Mouse (Mus musculus) ZHBTc4 (cell line): Measurements from ENCODE around the gene Gipr.
"Not testable (repeated sequence)": the region's sequence is repeated elsewhere in the genome, so short reads cannot be mapped to it uniquely, and the experiment has no call there.

Source experiments
- DNase-seq: peaks from one replicate; pipeline ENCODE4 v3.0.0-alpha.2; 2011; ENCODE audit warnings: low read depth, low spot score

Gipr gene

DNA sequence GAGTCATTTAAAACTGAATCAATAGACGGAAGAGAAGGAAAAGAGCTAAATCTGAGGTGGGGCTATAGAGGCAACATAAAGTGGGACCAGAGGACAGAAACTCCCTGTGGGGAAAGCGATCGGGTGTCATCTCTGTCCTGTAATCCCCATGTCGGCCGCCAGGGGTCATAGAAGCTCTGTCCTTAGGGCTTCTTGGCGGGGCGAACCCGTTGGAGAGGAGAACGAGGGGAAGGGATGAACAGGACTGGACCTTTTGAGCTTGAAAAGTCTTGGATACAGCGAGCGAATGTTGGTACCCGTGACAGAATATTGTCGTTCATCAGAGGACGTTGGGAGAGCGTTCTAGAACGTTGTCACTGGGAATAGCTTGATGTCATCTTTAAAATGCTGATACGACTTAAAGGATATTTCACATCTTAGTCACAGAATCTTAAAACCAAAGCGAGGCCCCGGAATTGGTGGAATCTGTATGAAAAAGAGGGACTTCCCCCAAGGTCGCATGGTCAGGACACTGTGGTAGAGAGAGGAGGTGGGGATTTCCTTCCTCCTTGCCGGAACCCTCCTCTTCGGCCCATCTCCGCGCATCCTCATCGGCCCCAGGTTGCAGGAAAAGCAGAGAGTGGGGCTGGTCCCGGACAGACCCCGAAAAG lies 12.6 kb upstream of the Gipr start:
- peak; percentile 89 for DNase-seq

DNA sequence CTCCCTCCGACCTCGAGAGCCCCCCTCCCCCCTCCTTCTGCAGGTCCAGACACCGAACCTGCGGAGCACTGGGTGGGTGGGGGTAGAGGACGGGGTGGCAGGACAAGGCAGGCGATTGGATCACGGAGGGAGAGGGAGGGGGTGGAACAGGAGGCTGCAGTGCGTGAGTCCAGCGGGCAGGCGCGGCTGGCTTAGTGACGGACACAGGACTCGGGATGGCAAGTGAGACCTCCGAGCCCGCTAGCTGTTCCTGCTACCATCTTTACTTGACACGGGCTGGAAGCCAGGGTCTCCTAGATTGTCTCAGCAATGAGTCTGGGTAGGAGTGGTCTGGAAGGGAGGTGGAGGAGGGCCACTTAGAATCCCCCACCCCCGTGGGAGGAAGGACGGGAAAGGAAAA lies 12.1 kb upstream of the Gipr start:
- DNase-seq = no peak

GRCm38 (mm10) chr7:19177216-19177615 lies 11.3 kb upstream of the Gipr start:
- DNase-seq = no peak

GRCm38 (mm10) chr7:19176516-19176947 lies 10.6 kb upstream of the Gipr start:
- no peak for DNase-seq

DNA sequence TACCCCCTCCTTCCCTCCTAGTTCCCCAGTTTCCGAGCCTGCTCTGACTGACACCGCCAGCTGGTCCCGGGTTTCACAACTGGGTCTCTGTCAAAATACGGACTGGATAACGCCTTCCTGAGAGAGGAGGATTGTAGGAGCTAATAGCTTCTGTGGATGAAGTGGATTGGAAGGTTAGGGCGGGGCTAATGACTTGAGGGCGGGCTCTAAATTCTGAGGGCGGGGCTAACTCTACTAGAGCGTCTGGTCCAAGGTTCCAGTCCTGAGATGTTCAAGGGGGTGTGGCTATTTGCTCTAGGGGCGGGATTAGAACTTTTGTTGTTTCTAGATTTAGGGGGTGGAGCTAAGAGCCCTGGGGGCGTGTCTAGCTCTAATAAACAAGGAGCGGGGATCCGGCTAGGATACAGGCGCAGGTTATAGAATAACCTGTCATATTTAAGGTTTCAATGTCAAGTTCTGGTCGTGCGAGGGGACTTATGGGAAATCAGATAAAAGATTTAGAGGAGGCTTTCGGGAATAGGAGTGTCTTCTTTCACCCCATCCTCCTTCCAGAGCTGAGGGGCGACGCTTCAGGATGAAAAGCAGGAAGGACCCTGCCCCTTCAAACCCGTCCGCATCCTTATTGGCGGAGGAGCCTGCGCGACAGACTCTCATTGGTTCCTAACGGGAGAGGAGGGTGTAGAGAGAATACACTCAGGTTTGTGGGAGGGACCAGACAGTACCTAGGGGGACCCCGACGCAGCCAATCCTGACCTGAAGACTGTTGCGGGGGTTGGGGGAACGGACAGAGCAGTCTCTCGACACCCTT lies 10.0 kb upstream of the Gipr start, which contains the start of gene Eml2:
TSS of gene Eml2 (plus strand) at position 714 of the 808 bp plus-strand sequence.
- peak; percentile 89 for DNase-seq

- DNase-seq = peak; percentile 90
Measured at GRCm38 (mm10) chr7:19172874-19173273, 6.9 kb upstream of the Gipr start.

- no peak for DNase-seq
Measured at GRCm38 (mm10) chr7:19171831-19172230, 5.9 kb upstream of the Gipr start.

- DNase-seq = no peak
Measured at GRCm38 (mm10) chr7:19170142-19170541, 4.2 kb upstream of the Gipr start.

- DNase-seq = no peak
Measured at GRCm38 (mm10) chr7:19169506-19169905, 3.6 kb upstream of the Gipr start.

- no peak for DNase-seq
Measured at GRCm38 (mm10) chr7:19166990-19167389, 1.1 kb upstream of the Gipr start.

DNA sequence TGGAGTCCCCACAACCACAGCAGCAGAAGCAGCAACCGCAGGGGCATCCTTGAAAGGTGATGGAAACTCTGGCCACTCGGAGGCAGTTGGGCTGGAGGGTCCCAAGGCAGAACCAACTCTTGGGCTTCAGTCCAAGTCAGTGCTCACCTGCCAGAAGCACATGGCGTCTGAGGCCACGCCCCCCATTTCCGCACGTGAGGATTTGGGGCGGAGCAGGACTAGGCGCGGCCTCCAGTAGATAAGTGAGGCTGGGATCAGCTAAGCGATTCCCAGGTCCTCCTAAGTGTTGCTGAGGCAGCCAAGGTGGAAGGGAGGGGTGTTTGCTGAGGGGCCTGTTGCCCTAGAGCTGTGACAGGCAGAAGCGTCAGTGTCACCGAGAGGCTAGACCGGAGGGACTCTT lies 949 bp downstream of the Gipr start:
- peak; percentile 87 for DNase-seq

GRCm38 (mm10) chr7:19164189-19164588 lies 1.7 kb downstream of the Gipr start:
- DNase-seq = peak; percentile 94

GRCm38 (mm10) chr7:19163752-19164151 lies 2.2 kb downstream of the Gipr start:
- DNase-seq = no peak

DNA sequence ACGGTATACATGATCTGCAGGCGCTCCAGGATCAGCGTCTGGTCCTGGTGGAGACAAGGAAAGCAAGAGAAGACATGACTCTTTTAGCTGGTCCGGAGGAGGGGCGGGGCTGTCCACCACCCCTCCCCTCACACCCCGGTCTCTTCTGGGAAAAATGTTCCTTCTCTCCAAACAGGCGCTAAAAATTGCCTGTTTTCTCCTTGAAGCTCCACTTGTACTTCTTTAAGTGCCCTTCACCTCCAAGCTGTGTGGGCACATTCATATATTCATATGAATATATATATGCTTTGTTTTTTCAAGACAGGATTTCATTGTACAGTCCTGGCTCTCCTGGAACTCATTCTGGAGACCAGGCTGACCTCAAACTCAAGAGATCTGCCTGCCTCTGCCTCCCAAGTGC lies 3.0 kb downstream of the Gipr start:
- no peak for DNase-seq

- peak; percentile 87 for DNase-seq
Measured at GRCm38 (mm10) chr7:19160115-19160514, 5.8 kb downstream of the Gipr start.

- DNase-seq = no peak
Measured at GRCm38 (mm10) chr7:19159411-19159810, 6.5 kb downstream of the Gipr start.

DNA sequence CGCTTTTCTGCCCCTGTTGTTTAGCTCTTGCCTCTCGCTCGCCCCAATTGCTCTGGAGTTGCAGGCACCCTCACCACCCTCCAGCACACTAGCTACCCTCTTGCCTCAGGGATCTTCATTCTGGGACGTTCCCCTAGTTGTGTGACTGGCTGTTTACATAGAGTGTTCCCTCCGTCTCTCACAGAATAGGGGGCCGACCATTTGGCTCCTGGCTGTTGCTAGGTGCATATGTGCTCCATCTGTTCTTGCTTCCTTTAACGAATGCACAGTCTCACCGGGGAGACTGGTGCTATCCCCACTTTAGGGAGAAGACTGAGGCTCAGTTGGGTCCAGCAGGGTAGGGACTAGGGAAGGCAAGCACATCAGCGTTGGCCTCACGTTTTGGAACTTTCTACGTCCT lies 7.3 kb downstream of the Gipr start:
- DNase-seq = no peak

DNA sequence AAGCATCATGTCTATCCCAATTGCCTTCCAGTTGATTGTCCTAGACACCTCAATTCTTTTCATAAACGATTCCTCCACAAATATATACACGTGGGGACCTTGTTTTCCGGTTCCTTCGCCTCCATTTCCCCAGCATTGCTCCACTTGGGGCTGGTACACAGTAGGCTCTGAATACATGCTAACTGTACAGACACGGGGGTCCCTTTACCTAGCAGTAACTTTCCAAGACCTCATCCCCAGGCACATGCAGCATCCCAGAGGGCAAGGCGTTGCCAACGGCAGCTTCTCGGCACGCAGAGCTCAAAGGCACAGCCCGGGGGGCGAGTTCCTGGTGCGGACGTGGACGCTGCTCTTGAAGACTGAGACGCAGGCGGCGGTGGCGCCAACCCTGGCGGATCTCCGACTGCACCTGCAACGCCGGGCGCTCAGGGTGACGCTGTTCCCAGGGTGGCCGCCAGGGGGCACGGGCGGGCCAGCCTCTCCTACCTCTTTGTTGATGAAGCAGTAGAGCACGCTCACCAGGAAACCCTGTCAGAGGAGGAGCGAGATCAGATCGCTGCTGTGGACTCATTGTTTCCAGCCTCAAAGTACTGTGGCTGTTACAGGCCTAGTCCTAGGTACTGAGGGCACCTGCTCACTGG lies 8.6 kb downstream of the Gipr start:
- DNase-seq = peak; percentile 94

DNA sequence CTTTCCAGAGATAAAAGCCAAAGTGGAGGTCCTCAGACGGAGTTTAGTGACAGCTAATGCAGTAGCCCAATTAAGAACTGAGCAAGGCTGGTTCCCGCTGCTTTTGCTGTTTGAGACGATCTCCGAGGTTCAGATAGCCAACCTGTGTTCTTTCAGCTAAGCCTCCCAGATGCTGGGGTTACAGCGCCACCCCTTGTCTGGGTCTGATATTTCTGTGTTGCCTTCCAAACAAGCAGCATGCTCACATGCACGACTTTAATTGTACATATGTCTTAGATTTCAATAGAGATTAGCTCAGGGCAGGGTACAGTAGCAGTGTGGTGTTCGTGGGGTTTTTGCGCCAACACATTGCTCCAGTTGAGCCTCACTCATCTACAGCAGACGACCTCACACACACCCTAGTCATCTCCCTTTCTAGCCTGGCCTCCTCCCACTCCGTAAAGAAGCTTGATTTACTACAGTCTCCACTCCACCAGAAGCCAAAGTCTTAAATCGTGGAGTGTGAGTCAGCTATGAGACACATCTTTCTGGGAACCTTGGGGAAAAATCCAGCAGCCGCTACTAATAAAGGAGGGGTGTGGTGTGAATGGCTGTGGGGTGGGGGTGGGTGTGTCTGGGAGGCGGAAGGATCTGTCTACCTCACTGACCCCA lies 10.0 kb downstream of the Gipr start:
- no peak for DNase-seq

GRCm38 (mm10) chr7:19154796-19155195 lies 11.1 kb downstream of the Gipr start:
- DNase-seq = no peak

GRCm38 (mm10) chr7:19151121-19151520 lies 14.8 kb downstream of the Gipr start:
- DNase-seq = not testable (repeated sequence)

- DNase-seq = peak; percentile 97
Measured at GRCm38 (mm10) chr7:19149626-19150025, 16.3 kb downstream of the Gipr start, which contains the start of gene Snrpd2. Gene Snrpd2, plus strand, starts transcription at chr7:19149722.
